Mouse (Mus musculus): ENCODE data around the gene Atp1b1.

DNA sequence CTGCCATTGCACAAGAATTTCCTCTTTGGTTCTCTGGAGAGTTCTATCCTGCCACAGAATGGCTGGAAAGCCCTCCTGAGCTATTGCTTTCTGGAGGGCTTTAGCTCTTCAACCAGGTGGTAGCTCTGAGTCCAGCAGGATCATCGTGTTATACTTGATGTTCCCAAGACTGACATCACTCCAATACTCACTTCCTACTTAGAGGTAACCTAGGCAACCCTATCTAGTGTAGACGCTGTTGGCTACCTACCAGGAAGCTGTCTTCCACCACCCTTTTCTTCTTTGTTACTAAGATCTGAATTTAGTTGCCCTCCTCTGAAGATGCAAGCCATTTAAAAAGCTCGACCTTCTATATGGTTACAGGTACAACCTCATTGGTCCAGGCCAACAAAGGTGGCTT lies 46.9 kb upstream of the Atp1b1 start:
- no peak for TF ChIP-seq CTCF (IDR thresholded peaks at IDR 0.05; ENCODE audit: control insufficient read depth, insufficient read depth, low read length)
- no peak for TF ChIP-seq POLR2A (IDR thresholded peaks at IDR 0.05; ENCODE audit: borderline replicate concordance, control insufficient read depth, low read depth, low read length)

Measured in bone marrow, adult 2 months (tissue).